Mouse (Mus musculus): ENCODE data around the gene Zfp97. TPM values are rescaled to one million over a fixed set of nuclear protein-coding genes. Genes with fewer than 3 reads are reported as not detected.
"Not testable (repeated sequence)": the region's sequence is repeated elsewhere in the genome, so short reads cannot be mapped to it uniquely, and the experiment has no call there.

Zfp97 gene
- total RNA-seq (2021) = 10 to 100 TPM in 1 of 2 experiments, 1 to 10 TPM in 1; 7.6 to 10.9 TPM
- long read RNA-seq, experiment 1, partial matches to known transcripts = 0 of 6 reads
- long read RNA-seq, experiment 1, other reads (novel, unspliced or antisense) = 2 of 6 reads
- long read RNA-seq, experiment 2, partial matches to known transcripts = 0 of 3 reads
- long read RNA-seq, experiment 2, other reads (novel, unspliced or antisense) = 0 of 3 reads

DNA sequence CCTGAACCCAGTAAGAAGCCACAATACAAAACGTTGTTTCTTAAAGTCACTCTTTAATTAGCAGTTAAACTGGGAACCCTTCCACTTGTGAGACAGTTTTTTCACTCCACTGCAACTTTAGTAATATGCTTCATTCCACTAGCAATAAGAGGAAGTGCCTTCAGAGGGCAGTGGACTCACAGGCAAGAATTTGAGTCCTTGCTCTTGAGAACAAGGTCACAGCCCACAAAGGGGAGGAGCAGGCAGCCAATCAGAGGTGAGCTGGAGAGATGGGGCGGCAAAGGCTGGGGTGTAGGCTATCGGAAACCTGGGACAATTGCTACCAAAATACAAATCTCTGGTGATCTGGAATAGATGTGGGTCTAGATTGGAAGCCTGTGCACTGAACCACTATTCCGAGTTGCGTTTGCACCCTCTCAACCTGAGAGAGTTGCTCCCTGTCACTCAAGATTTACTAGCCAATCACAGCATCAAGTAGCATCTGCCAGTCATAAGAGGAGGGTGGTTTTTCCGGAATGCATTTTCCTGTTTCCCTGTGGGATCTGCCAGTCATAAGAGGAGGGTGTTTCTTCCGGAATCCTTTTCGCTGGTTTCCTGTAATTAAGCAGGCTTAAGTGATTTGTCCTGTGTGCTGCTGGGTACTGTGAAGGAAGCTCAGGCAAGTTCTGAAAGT, at the start of gene Zfp97:
Gene Zfp97 (plus strand): TSS at position 586 of the 673 bp plus-strand sequence.
- DNase-seq (ENCODE audit: low spot score in 2 of 2) = not testable (repeated sequence)

DNA sequence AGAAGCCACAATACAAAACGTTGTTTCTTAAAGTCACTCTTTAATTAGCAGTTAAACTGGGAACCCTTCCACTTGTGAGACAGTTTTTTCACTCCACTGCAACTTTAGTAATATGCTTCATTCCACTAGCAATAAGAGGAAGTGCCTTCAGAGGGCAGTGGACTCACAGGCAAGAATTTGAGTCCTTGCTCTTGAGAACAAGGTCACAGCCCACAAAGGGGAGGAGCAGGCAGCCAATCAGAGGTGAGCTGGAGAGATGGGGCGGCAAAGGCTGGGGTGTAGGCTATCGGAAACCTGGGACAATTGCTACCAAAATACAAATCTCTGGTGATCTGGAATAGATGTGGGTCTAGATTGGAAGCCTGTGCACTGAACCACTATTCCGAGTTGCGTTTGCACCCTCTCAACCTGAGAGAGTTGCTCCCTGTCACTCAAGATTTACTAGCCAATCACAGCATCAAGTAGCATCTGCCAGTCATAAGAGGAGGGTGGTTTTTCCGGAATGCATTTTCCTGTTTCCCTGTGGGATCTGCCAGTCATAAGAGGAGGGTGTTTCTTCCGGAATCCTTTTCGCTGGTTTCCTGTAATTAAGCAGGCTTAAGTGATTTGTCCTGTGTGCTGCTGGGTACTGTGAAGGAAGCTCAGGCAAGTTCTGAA, 57.7 kb downstream of the Zfp97 start:
- DNase-seq (ENCODE audit: low spot score in 2 of 2) = not testable (repeated sequence)

DNA sequence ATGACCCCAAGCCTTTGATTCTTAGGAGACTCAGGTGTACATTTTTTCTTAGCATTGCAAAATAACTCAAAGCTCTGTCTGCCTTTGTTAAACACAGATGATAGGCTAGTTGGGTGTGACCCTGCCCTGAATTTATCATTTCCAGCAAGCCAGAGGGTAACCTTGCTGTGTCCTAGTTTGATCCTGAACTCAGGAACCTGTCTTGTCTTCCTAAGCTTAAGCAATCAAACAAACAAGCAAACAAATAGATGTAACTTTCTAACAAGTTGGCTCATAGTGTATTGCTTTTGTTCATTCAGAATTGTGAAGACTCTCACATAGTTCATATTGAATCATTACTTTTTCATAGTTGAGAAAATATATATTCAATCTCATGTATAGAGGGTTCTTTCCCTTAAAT, 73.5 kb downstream of the Zfp97 start:
- not testable (repeated sequence) for DNase-seq (ENCODE audit: low spot score in 2 of 2)

DNA sequence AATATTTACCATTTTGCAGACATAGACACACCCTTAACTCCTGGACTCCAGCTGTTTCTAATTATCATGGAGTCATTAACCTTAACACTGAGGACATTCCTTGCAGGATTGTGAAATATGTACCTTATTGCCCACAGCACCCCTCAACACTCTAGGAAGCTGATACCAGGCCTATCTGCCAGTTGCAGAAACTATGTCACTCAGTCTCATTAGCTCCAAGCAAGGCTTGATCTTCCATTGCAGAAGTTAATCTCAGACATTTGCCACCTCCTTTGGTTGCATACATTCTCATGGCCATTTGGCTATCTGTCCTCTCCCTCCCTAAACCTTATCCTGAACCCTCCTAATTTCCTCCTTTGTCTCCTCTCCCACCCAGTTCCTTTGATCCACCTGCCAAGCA, 74.0 kb downstream of the Zfp97 start:
- no peak for DNase-seq (ENCODE audit: low spot score in 2 of 2)

DNA sequence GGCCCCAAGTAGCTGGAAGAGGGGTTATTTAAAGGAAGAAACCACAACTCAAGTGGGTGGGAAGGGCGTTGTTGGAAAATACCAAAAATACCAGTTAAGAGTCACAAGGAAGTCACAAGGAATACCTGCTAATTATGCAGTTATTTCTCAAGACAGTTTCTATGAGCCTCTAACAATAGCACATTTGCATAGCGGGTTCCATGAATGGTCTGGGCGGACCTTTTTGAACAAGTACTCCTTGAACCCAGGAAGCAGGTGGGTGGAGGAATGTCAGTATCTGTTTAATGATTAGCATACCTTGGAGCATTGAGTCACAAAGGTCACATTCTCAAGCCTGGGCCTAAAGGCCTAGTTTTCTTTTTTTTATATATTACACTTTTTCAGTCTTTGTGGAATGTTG, 74.9 kb downstream of the Zfp97 start:
- not testable (repeated sequence) for DNase-seq (ENCODE audit: low spot score in 2 of 2)

Other genes starting within 250 kb of the Zfp97 start
- gene Zfp960, start 57.3 kb upstream of the Zfp97 start, total RNA-seq (2021) = 10 to 100 TPM in 1 of 2 experiments, 1 to 10 TPM in 1; 9.0 to 12.0 TPM

All from adrenal gland, postnatal 4 days (tissue).